Mouse (Mus musculus): Measurements from ENCODE around the gene Zfp672.

DNA sequence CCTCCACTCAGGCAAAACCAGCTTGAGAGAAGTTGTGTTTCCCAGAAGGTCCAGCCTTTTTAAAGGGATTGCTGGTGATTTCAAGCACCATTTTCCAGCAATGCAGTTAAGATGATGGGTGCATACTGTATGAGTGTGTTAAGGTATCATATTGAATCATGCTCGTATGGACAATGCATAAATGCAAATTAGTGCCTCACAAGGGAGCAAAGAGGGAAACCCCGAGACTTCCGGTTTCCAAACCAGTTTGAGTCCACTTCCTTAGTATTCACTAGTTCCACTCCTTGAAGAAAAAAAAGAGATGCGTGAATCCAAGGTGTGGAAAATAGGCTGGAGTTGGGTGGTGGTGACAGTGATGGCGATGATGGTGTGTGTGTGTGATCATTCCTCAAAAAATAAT, 47.6 kb downstream of the Zfp672 start:
- no peak for TF ChIP-seq CTCF (IDR thresholded peaks at IDR 0.05; ENCODE audit: low read depth)
- no peak for TF ChIP-seq EP300 (IDR thresholded peaks at IDR 0.05; ENCODE audit: low read depth)
